Mouse (Mus musculus): ENCODE measurements at regions not wholly inside any gene's neighbourhood (a gene's known extent, or its start where the extent isn't known, plus 50 kb on each side); places are given as distances from the start of the nearest gene placed in this dataset.
A peak's percentile ranks its signal among the peaks of the same experiment; 100 is the strongest.

DNA sequence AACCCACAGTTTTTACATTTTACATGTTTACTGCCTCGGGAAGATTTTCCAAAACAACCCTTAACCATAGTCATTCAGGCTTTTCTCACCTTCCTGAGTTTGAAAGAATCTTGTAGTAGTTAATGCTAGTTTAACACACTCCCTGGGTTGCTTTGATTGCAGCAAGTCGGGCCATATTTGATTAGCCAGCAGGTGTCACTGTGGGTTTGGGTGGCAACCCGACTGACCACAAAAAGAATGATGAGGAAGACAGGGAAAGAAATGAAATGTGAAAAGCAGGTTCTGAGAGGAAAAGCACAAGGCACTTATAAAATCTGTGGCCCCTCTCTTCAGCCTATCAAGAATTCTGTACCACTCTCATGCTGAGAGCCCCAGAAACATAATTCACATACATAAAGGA, 335.7 kb upstream of the Ddhd1 start:
- ATAC-seq (replicated peaks; ENCODE audit: low FRiP score): no peak
- H3K27ac ChIP-seq: no peak overlapping the region
- H3K4me3 ChIP-seq (replicated peaks): no peak overlapping the region
- H3K36me3 ChIP-seq: no peaks in the 10 kb centered on the region
- H3K4me1 ChIP-seq: peaks cover 14% of the 10 kb centered on the region
- H3K4me2 ChIP-seq: no peak overlapping the region
- H3K9me3 ChIP-seq (replicated peaks): no peaks in the 10 kb centered on the region
- WGBS: under 1% methylated on average over 3 of the region's 3 CpGs
- H3K9ac ChIP-seq: no peak overlapping the region
- H3K27me3 ChIP-seq: no peaks in the 10 kb centered on the region

- Histone ChIP-seq H3K9ac (no peak overlapping the region), H3K36me3 (no peaks in the 10 kb centered on the region), H3K9me3 (replicated peaks) (no peaks in the 10 kb centered on the region), H3K27ac (no peak overlapping the region), H3K4me1 (peaks cover 11% of the 10 kb centered on the region), H3K4me3 (replicated peaks) (no peak overlapping the region), H3K4me2 (no peak overlapping the region), H3K27me3 (no peaks in the 10 kb centered on the region)
- ATAC-seq (replicated peaks; ENCODE audit: low FRiP score): peak; percentile 78
- 40% methylated on average over 5 of the region's 5 CpGs for WGBS
Observed at GRCm38 (mm10) chr14:45996760-45997159, 338.8 kb upstream of the Ddhd1 start.

GRCm38 (mm10) chr14:46004078-46004477, 346.1 kb upstream of the Ddhd1 start:
- H3K27ac ChIP-seq: no peak overlapping the region
- ATAC-seq (replicated peaks; ENCODE audit: low FRiP score): no peak
- 74% methylated on average over 6 of the region's 6 CpGs for WGBS
- no peak overlapping the region for H3K9ac ChIP-seq
- no peaks in the 10 kb centered on the region for H3K9me3 ChIP-seq (replicated peaks)
- H3K4me3 ChIP-seq (replicated peaks): no peak overlapping the region
- 0 out of 2 replicates have a peak, but pooled peaks cover 3% of the 10 kb centered on the region for H3K4me1 ChIP-seq
- H3K4me2 ChIP-seq: no peak overlapping the region
- H3K27me3 ChIP-seq: no peaks in the 10 kb centered on the region
- no peaks in the 10 kb centered on the region for H3K36me3 ChIP-seq

DNA sequence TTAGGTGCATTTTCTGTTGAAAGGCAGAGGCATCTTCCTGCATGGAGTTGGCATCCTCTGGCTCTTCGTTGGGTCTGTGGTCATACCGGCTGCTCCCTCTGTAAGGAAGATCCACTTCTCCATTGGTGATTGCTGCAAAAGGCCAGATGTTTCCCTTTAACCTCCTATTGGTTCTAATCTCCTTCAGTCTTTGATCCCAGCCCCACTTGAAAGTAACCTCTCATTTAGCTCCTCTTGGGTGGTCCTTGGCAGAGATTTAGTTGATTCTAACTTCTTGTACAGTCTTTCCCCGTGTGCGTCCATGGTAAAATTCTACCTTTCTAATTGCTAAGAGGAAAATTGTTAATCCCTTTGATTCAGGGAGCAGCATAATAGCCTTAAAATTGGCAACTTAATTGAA, 347.4 kb upstream of the Ddhd1 start:
- Histone ChIP-seq H3K4me3 (replicated peaks) (no peak overlapping the region), H3K36me3 (no peaks in the 10 kb centered on the region), H3K9me3 (replicated peaks) (no peaks in the 10 kb centered on the region), H3K27ac (no peak overlapping the region), H3K27me3 (no peaks in the 10 kb centered on the region), H3K9ac (no peak overlapping the region), H3K4me1 (0 out of 2 replicates have a peak, but pooled peaks cover 3% of the 10 kb centered on the region), H3K4me2 (no peak overlapping the region)
- WGBS: 54% methylated on average over 4 of the region's 4 CpGs
- no peak for ATAC-seq (replicated peaks; ENCODE audit: low FRiP score)

GRCm38 (mm10) chr14:46013232-46013631, 355.3 kb upstream of the Ddhd1 start:
- H3K27me3 ChIP-seq: no peaks in the 10 kb centered on the region
- peaks cover 13% of the 10 kb centered on the region for H3K4me1 ChIP-seq
- no peak overlapping the region for H3K4me3 ChIP-seq (replicated peaks)
- ATAC-seq (replicated peaks; ENCODE audit: low FRiP score): no peak
- H3K4me2 ChIP-seq: no peak overlapping the region
- 96% methylated on average over 2 of the region's 2 CpGs for WGBS
- H3K9ac ChIP-seq: no peak overlapping the region
- H3K9me3 ChIP-seq (replicated peaks): no peaks in the 10 kb centered on the region
- no peak overlapping the region for H3K27ac ChIP-seq
- H3K36me3 ChIP-seq: no peaks in the 10 kb centered on the region

DNA sequence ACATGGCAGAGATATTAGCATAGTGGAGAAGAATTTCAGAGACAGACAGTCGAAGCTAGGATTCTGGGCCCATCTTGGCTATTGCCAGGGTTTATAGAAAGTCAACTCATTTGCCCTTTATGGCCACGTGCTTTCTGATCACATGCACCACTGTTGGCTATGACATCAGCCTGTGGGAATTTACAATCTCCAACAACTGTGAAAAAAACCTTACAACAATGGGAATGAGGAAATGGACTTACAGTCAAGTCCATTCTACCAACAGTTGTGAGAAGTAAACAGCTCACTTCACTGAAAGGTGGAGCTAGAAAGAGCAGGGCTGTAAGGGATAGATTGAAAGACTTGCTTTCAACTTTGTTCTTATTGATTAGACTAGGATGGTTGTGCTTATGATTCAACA, 356.1 kb upstream of the Ddhd1 start:
- no peak overlapping the region for H3K27ac ChIP-seq
- no peak overlapping the region for H3K4me3 ChIP-seq (replicated peaks)
- no peaks in the 10 kb centered on the region for H3K36me3 ChIP-seq
- no peak overlapping the region for H3K4me2 ChIP-seq
- H3K9ac ChIP-seq: no peak overlapping the region
- H3K9me3 ChIP-seq (replicated peaks): no peaks in the 10 kb centered on the region
- peaks cover 21% of the 10 kb centered on the region for H3K4me1 ChIP-seq
- ATAC-seq (replicated peaks; ENCODE audit: low FRiP score): no peak
- H3K27me3 ChIP-seq: no peaks in the 10 kb centered on the region
- WGBS: 68% methylated on average over 2 of the region's 2 CpGs

- no peaks in the 10 kb centered on the region for H3K27me3 ChIP-seq
- H3K9me3 ChIP-seq (replicated peaks): no peaks in the 10 kb centered on the region
- H3K4me3 ChIP-seq (replicated peaks): no peak overlapping the region
- no peak overlapping the region for H3K9ac ChIP-seq
- no peak overlapping the region for H3K4me2 ChIP-seq
- ATAC-seq (replicated peaks; ENCODE audit: low FRiP score): no peak
- no peak overlapping the region for H3K27ac ChIP-seq
- 81% methylated on average over 6 of the region's 6 CpGs for WGBS
- no peaks in the 10 kb centered on the region for H3K36me3 ChIP-seq
- H3K4me1 ChIP-seq: peaks cover 30% of the 10 kb centered on the region
Observed at GRCm38 (mm10) chr14:46015682-46016400, 357.9 kb upstream of the Ddhd1 start.

GRCm38 (mm10) chr14:46016701-46017106, 358.8 kb upstream of the Ddhd1 start:
- no peaks in the 10 kb centered on the region for H3K9me3 ChIP-seq (replicated peaks)
- H3K9ac ChIP-seq: no peak overlapping the region
- no peak overlapping the region for H3K4me3 ChIP-seq (replicated peaks)
- no peaks in the 10 kb centered on the region for H3K27me3 ChIP-seq
- H3K36me3 ChIP-seq: no peaks in the 10 kb centered on the region
- H3K4me2 ChIP-seq: no peak overlapping the region
- 54% methylated on average over 4 of the region's 4 CpGs for WGBS
- ATAC-seq (replicated peaks; ENCODE audit: low FRiP score): no peak
- peaks cover 30% of the 10 kb centered on the region for H3K4me1 ChIP-seq
- no peak overlapping the region for H3K27ac ChIP-seq

DNA sequence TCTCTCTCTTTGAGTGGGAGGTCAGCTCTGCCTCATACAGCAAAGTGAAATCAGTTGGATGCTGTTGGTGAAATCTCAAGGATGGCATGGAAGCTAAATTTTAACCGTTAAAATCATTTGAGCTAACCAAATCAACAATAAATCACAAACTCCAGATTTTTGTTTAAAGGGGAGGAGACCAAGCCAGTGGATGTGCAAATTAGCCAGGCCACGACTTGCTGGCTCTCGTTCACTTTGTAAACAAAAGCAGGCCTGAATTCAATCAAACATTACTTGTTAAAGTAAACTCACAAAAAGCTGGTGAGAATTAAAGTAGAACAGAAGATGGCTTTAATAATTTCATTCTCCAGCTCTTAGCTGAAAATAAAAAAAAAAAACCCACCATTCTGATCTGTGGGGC, 359.3 kb upstream of the Ddhd1 start:
- peaks cover 30% of the 10 kb centered on the region for H3K4me1 ChIP-seq
- H3K9me3 ChIP-seq (replicated peaks): no peaks in the 10 kb centered on the region
- H3K36me3 ChIP-seq: no peaks in the 10 kb centered on the region
- WGBS: 35% methylated on average over 3 of the region's 3 CpGs
- no peaks in the 10 kb centered on the region for H3K27me3 ChIP-seq
- ATAC-seq (replicated peaks; ENCODE audit: low FRiP score): no peak
- H3K4me2 ChIP-seq: no peak overlapping the region
- no peak overlapping the region for H3K9ac ChIP-seq
- no peak overlapping the region for H3K4me3 ChIP-seq (replicated peaks)
- H3K27ac ChIP-seq: no peak overlapping the region

DNA sequence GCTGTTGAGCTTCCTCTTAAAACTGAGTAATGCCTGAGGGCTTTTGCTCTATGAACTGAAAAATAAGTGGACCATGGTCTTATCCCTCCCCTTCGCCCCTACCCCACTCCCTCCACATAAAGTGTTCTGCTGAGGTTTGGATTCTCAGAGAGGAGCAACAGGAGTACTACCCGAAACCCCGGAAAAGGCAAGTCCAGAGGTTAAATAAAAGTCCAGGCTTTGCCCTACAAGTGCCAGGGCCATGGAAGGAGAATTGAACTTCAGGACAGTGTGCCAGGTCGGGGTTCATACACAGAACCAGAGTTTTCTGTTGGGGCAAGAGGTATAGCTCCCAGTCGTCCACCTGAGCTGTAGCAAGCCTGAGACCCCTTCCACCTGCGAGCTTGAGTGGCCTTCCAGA, 360.0 kb upstream of the Ddhd1 start:
- 52% methylated on average over 6 of the region's 6 CpGs for WGBS
- Histone ChIP-seq H3K4me3 (replicated peaks) (no peak overlapping the region), H3K9me3 (replicated peaks) (no peaks in the 10 kb centered on the region), H3K4me1 (peaks cover 30% of the 10 kb centered on the region), H3K36me3 (no peaks in the 10 kb centered on the region), H3K27me3 (no peaks in the 10 kb centered on the region), H3K9ac (no peak overlapping the region), H3K27ac (0 out of 2 replicates have a peak overlapping the region, but pooled peaks have one; percentile 5), H3K4me2 (no peak overlapping the region)
- ATAC-seq (replicated peaks; ENCODE audit: low FRiP score): peak; percentile 42; the same call in 1 of the 2 replicates

DNA sequence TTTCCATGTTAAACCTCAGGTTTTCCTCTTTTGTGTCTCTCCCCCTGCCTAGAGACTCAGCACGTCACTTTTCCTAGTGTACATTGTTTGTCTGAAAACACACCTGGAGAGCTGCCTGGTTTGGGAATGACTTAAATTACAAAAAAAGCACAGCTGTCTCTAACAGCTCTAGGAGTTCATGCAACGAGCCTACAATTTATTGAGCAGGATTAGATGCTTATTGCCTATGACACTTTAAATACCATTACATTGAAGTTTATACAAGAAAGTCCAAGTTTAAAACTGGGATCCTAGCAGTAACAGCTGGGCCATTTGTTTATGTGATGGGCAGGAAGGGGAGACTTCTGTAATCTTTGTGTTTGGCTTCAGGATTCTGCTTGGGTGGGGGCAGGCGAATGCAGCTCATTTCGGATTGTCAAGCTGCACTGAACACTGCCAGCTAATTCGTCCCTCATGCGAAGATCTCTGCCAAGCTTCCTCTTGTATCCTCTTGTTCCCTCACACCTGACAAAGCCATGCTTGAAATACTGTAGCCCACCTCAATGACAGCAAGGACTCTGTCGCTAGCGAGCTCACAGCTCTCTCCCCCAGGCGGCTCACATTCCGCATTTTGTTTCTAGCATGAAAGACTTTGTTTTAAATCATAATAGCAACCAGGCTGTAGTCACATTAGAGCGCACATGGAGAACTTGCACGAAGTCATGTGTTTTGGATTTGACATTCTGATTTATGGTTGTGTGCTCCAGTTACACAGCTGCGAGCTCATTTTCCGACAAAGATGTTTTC, 359.8 kb upstream of the Gm15217 start:
- no peaks in the 10 kb centered on the region for H3K27me3 ChIP-seq
- H3K4me1 ChIP-seq: peaks cover 30% of the 10 kb centered on the region
- ATAC-seq (replicated peaks; ENCODE audit: low FRiP score): peak; percentile 64
- peak overlapping the region; percentile 52; the same call in 1 of the 2 replicates for H3K27ac ChIP-seq
- no peaks in the 10 kb centered on the region for H3K36me3 ChIP-seq
- no peaks in the 10 kb centered on the region for H3K9me3 ChIP-seq (replicated peaks)
- no peak overlapping the region for H3K9ac ChIP-seq
- H3K4me3 ChIP-seq (replicated peaks): no peak overlapping the region
- H3K4me2 ChIP-seq: peak overlapping the region; percentile 27; the same call in 1 of the 2 replicates
- 17% methylated on average over 14 of the region's 14 CpGs for WGBS

GRCm38 (mm10) chr14:46034301-46034700, 344.9 kb upstream of the Gm15217 start:
- no peak overlapping the region for H3K27ac ChIP-seq
- H3K4me1 ChIP-seq: no peaks in the 10 kb centered on the region
- 86% methylated on average over 8 of the region's 8 CpGs for WGBS
- no peak overlapping the region for H3K9ac ChIP-seq
- H3K9me3 ChIP-seq (replicated peaks): no peaks in the 10 kb centered on the region
- H3K4me3 ChIP-seq (replicated peaks): no peak overlapping the region
- ATAC-seq (replicated peaks; ENCODE audit: low FRiP score): no peak
- H3K4me2 ChIP-seq: no peak overlapping the region
- H3K36me3 ChIP-seq: no peaks in the 10 kb centered on the region
- H3K27me3 ChIP-seq: no peaks in the 10 kb centered on the region

All from kidney, embryonic 15.5 days (tissue).